Mouse (Mus musculus) T-helper 17 cell (primary cell): ENCODE measurements at regions not wholly inside any gene's neighbourhood (a gene's known extent, or its start where the extent isn't known, plus 50 kb on each side); places are given as distances from the start of the nearest gene placed in this dataset.

Experiments
- in situ Hi-C, 2 experiments: fragments of 300-600 bp; cut with MboI, MseI; formaldehyde crosslinking; loops; 1 replicate in 1 of 2; 2 replicates in 1 of 2; pipeline ENCODE4 v1.15.1; 2025; ENCODE audit warnings: high pct_unique_total_duplicates in 2 of 2

DNA sequence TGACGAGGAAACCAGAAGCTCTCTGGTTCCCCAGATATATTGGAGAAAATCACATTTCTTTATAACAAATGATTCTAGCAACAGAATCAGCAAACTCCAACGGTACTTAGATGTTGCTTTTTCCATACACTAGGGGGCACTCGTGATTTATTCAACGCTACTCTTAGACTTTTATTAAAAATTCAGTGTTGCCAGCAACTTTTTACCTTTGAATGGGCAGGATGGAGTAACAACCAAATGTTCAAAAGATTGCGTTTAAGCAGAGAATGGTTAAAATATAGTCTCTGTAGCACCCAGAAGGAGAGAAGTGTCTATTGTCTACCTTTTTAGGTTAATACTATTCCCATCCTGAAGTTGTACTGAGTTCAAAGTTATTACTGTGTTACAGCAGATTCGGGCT is 715.4 kb upstream of the Cblb start:
- in situ Hi-C loops, result loop anchor here (5.0 to 25.0 kb wide), 5 partner anchors 669 to 1147 kb away; partner anchors contain the start of gene Alcam (in 1 of the 2)

DNA sequence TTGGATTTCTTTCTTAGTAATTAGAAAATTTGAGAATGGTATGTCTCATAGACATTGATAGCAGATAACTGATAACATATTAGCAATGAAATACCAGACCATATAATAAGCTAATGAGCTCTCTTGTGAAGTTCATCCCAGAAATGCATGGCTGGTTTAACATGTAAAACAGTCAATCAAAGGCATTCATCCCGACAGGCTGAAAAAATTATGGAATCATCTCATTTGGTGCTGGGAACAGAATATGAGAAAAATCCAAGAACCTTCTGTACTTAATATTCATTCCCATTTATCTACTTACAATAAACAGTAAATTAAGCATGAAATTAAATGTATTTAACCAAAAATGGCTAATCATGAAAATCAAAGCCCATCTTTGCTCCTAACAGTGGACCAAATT is 698.8 kb upstream of the Cblb start:
- in situ Hi-C loops, result no loop called here

DNA sequence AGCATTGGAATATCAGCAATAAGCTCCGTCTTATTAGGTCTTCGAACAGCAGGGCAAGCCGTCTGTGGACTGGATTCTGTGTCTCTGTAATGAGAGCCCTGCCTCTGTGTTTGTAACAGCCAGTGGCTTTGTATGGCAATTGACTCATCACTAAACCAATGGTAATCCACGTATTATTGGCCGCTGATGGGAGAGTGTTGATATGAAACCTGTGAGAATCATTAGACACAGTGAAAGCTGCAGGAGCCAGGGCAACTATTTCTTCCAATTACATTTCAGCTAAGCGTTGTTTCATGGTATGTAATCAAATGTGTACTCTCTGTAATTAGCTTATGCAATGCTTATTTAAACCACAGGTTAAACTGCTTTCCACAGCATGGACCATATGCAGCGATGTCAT is 696.1 kb upstream of the Cblb start:
- in situ Hi-C loops, result no loop called here

DNA sequence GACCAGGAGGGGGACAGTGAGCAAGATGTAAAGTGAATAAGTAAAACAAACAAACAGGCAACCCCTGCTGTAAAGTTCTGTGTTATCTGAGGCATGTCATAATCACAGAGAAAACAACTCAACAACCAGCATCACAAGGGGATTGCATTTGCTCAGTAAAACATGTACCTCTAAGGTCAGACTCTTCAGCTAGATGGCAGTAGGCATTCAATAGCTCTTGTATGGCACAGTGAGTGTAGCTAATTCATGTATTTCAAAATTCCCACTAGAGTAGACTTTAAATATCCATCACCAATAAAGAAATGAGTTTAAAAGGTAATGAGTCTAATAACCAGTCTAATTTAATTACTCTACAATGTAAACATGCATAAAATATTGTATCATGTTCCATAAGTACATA is 683.9 kb upstream of the Cblb start:
- in situ Hi-C loops, result no loop called here

DNA sequence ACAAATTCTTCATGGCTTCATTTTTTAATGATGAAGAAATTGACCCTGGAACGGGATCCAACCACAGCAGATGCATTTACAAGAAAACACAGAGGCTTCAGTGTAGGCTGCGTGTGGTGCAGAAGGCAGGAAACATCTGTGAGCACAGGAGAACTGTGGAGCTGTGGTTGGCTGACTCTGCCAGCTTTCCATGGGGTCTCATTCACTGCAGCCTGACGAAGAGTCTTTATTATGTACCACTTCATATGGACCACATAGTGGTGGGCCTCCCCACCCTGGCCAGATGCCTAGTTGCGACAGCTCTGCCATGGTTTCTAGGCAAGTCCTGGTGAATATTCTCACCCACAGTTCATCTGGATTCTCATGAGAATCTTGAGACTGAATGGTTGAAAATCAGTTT is 678.9 kb upstream of the Cblb start:
- in situ Hi-C loops, result no loop called here

DNA sequence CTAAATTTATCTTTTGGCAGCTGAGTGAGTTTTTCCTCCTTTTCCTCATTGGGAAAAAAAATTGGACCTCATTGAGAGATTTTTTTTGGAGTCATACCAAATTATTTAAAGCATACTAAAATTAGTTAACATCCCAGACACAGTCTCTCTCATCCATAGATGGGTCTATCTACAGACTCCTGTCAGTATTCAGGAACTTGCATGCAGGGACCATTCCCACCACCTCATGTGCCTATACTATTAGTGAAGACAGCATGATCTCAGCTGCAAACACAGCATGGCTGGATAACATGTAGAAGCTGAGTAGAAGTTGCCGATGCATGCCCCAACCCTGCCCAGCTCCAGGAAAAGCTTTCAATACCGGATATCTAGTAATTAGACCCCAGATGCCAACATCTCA is 677.2 kb upstream of the Cblb start:
- in situ Hi-C loops, result no loop called here

DNA sequence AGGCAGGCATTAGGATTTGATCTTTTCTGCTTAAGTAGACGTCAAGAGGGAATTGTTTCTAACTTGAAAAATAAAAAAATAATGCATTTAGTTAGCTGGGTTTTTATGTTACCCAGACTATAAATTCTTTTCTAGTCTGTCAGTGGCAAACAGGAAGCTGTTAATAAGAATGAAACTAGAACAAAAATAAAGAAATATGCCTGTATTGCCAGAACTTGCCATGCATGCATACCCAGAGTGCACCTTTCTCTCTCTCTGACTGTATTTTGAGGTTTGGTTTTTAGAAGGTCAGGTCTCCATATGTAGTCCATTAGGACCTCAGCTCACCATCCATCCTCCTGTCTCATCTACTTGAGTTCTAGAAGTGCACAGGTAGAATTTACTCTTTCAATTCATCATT is 661.0 kb upstream of the Cblb start:
- in situ Hi-C loops, result no loop called here

DNA sequence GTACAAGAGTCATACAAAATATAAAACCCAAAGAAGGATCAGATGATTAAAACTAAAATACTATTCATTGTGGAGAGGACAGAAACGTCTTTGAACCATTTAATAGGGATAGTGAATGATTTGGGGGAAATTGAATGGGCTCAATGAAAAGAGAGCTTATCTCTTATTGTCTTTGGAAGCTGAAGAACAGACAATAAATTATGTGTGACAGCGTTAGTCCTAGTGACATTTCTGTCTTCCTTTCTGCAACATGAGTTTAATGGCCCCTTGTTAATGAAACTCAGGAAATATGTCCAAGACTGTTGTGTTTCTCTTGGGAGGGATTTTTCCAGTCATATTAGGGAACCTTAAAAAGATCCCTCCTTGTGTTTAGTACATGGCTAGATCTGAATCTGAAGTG is 644.6 kb upstream of the Cblb start:
- in situ Hi-C loops, result no loop called here

DNA sequence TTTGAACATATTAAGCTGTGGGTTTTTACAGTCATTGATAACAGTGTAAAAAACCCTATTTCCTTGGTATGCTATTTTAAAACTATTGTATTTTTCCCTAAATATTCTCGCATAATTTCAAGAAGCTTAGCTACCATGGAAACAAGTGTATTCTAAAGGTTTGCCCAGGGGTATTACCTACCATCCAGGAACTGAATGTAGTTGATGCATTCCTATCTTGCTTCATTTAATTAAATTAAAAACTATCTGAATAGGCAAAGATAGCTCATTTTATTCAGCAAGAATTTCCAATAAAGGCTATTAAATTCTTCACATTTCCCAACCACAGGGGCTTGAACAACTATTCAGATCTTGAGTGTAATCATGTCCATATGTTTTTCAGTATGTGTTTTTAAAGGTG is 643.5 kb upstream of the Cblb start:
- in situ Hi-C loops, result no loop called here

DNA sequence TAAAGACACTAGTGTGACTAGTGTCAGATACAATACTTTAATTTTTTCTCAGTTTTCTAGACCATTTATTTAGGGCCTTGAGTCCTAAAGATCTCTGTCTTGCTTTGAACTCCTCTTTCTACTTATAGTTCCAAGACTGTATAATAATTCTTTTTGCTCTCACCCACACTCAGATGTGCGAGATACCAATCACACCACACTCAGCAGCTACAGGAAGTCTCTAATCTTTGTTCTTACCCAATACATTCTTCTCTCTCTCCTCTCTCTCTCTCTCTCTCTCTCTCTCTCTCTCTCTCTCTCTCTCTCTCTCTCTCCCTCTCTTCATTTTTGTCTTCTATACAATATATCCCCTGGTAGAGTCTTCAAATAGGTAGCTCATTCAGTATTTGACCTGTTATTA is 637.2 kb upstream of the Cblb start:
- in situ Hi-C loops, result no loop called here
